Mouse (Mus musculus): ENCODE results near the gene Theg.

The Theg gene

GRCm38 (mm10) chr10:79587061-79587751 lies at the start of gene Theg:
Theg (minus strand) TSS chr10:79587331.
- no peak for DNase-seq

GRCm38 (mm10) chr10:79636287-79636686 lies 49.2 kb upstream of the Theg start:
- DNase-seq = no peak

- DNase-seq = no peak
These were observed 46.1 kb upstream of the Theg start for GRCm38 (mm10) chr10:79633006-79633777.

DNA sequence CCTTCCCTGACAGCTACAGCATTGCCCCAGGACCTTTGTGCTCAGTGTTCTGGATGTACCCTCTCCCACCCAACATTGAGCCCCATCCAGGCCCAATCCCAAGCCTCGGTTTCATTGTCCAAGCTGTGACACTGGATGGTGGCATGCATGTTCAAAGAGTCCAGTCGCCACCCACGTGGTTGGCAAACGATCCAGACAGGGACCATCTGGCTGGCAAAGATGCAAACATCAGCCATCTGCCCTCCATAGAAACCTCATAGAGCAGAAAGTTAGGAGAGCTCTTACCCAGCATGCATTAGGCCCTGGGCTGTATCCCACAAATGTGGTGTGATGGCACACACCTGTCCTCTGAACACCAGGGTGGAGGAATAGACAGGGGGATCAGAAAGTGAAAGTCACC lies 44.3 kb upstream of the Theg start:
- DNase-seq = peak; percentile 58

GRCm38 (mm10) chr10:79628377-79628776 lies 41.2 kb upstream of the Theg start:
- DNase-seq = no peak

DNA sequence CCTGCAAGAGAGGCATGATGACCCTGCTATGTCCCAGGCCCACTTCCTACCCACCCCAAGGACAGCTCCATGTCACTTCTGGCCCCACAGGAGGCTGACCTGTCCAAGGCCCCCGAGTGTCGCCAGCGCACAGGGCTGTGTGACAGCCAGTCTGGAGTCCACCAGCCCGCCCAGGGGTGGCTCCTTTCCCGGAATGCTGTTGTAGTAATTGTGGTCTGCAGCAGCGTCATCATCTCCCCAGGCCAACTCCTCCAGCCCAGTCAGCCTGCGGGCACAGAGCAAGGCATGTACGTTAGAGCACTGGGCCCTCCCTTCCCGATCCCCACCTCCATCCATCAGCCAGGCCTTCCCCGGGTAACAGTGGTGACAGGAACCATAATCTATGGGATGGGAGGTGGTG lies 39.0 kb upstream of the Theg start:
- DNase-seq = no peak

DNA sequence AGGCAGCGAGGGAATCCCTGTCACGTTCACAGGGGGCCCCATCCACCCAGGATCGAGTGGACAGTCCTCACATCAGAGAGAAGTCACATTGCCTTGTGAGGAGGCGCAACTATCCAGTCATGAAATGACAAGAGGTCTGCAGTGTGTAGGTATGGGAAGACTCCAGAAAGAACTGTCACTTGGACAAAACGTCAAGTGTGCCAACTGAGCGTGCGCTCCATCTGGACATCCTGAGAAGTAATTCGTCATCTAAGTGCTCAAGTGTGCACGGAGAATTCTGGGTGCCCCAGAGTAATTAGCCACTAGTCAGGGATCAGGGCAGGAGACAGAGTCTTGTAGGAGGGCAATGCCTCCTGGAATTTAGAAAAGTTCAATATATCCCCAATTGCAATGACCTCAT lies 38.3 kb upstream of the Theg start:
- DNase-seq = no peak

GRCm38 (mm10) chr10:79623950-79624349 lies 36.8 kb upstream of the Theg start:
- no peak for DNase-seq

- no peak for DNase-seq
These were observed 29.2 kb upstream of the Theg start for GRCm38 (mm10) chr10:79616376-79616775.

DNA sequence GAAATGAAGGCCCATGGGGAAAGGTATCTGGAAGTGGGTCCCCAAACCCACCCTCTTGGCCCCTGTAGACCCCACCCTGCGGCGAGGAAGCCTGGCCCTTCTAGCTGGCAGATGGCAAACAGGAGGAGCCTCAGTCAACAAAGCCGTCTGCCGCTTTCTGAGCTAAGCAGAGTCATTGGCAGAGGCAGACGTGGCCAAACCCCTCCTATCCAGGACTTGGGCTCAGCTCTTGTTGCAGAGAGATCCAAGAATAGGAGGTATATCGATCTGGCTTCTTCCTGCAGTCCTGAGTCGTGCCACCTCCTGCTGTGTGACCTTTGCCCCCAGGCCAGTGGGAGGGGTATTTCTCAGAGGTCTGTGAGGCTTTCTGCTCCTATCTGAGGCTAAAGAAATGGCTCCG lies 28.7 kb upstream of the Theg start:
- DNase-seq = no peak

- DNase-seq = no peak
These were observed 27.1 kb upstream of the Theg start for GRCm38 (mm10) chr10:79614305-79614643.

- peak; percentile 67 for DNase-seq
These were observed 26.6 kb upstream of the Theg start, which contains the start of gene C2cd4c for GRCm38 (mm10) chr10:79613578-79614304. C2cd4c (minus strand) TSS chr10:79614025.

- no peak for DNase-seq
These were observed 25.3 kb upstream of the Theg start for GRCm38 (mm10) chr10:79612192-79613135.

GRCm38 (mm10) chr10:79611296-79611695 lies 24.2 kb upstream of the Theg start:
- DNase-seq = no peak

- DNase-seq = no peak
These were observed 22.1 kb upstream of the Theg start for GRCm38 (mm10) chr10:79609276-79609675.

DNA sequence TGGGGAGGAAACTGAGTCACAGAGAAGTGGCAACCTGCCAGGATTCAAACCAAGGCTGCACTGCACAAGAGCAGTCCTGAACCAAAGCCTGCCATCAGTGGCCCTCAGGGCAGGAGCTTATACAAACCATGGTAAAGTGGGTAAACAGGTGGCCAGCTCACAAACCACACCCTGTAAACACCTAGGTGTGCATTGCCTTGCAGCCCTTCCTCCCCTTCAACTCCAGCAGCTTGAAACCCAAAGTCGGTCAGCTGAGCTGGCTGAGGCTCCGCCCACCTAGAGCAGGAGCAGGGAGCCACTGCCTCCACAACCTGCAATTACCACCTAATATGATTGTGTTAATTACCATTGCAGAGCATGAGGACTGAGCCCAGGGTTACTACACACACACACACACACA lies 20.8 kb upstream of the Theg start:
- no peak for DNase-seq

DNA sequence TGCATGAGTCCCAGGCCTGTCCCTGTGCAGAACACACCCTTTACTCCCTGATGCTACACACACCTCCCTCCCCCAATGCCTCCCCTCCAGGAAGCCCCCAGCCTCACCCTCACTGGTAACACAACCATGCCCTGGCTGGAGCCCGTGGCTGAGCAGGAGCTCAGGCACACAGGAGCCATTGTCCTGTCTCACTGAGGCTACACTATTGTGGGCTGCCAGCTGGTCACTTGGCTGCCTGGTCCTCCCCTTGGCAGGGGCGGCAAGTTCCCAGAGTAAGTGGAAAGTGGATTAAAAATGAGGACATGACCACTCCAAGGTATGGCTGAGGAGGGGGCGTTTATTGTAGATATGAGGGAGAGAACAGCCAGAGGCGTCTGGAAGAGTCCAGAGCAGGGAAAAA lies 19.4 kb upstream of the Theg start:
- no peak for DNase-seq

- DNase-seq = no peak
These were observed 10.8 kb upstream of the Theg start for GRCm38 (mm10) chr10:79597936-79598230.

DNA sequence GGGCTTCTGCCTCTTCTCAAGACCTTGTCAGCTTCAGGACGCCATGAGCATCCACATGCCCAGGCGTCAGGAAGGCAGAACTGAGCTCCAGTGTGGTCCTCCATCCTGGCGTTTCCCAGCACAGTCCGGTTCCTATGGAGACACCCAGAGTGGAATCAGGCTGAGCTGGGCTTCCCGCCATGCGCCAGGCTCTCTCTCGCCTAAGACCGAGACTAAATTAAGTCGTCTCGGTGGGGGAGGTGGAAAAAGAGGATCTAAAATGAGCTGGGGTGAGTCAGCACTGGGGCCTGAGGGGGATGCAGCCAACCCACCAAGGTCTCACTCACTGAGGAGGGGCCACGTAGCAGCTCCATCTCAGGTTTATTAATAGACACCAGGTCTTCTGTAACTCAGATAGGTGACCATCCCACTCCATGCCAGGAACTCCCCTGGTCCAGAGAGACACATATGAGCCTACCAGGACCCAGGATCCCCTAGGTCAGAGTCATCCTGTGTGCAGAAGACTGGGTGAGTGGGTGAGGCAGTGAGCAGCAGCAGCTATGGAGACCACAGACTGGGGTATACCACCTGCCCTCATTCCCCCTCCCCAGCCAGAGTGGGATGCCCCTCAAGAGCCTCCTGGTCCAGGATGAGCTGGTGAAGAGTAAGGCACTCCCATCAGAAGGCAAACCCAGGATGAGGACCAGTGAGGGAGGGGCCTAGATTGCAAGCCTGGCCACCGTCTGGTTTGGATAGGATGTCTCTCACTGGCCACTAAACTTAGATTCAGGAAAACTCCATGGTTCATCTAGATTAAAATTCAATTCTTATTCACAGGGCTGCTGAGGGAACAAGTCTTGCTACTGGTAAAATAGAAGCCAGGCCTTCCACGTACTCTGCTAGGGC lies 10.2 kb upstream of the Theg start:
- peak; percentile 78 for DNase-seq

DNA sequence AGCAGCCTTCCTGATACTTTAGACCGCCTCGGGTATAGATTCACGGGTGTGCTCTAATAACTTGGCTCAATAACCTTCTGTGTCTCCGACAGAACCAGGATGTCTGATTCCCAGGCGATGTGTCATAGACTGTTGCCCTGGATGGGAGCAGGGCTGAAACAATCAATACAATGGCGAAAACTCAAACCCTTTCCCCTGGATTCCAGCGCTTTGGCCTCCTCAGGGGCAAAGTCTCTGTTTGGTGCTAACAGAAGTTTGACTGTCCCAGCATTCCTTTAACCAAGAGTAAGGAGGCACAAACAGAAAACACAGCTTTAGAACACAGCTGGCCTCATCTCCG lies 8.4 kb upstream of the Theg start:
- DNase-seq = no peak

DNA sequence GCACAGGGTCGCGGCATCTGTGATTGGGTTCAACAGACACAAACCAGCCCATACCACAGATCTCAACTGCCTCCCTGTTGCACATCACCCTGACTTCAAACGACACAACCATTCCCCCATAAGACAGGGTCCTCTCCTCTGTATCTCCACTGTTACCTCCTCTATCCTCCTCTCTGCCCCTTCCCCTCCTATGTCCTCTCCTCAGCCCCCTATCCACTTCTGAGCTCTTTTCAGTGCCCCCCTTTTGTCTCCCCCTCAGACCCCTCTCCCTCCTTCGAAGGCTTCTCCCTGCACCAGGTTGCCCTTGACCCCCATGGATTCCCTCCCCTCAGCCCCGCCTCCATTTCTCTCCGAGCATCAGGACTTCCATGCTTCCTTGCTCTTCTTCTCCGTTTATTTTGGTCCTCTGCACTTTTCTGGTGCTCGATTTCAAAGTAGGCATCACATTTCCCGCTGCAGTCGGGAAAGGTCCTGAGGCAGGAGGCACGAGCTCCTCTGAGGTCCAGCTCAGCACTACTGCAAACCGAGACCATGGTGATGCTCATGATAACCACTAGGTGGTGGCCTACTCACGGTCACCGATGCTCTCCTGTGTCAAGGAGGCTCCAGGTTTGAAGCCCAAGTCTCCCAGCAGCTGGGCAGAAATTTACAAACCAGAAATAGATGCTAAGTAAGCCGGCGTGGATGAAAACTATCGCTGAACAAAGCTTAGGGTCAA lies 7.9 kb upstream of the Theg start:
- DNase-seq = peak; percentile 51
